Mouse (Mus musculus) lung, embryonic 16.5 days (tissue): ENCODE data around the gene Atp8b3. TPM values are rescaled to one million over a fixed set of nuclear protein-coding genes. Genes with fewer than 3 reads are reported as not detected.

Source experiments
- ATAC-seq: fragments of 200-750 bp; cut with Nextera tagmentation; 2 replicates; pipeline ENCODE4 v1.8.0; 2017; ENCODE audit warnings: low read depth, mild to moderate bottlenecking, moderate library complexity
- H3K27ac ChIP-seq: fragments of 300-500 bp; sonication (generic); 2 replicates; pipeline ENCODE4 v1.5.1; 2014; ENCODE audit warnings: mild to moderate bottlenecking, control low read depth, low read length
- H3K27me3 ChIP-seq: fragments of 300-500 bp; sonication (generic); 2 replicates; pipeline ENCODE4 v1.6.1; 2014; ENCODE audit warnings: low read depth, low read length, mixed read lengths; ENCODE audit not compliant: control insufficient read depth, insufficient read depth
- H3K36me3 ChIP-seq: fragments of 300-500 bp; sonication (generic); 2 replicates; pipeline ENCODE4 v1.6.1; 2014; ENCODE audit warnings: low read length; ENCODE audit not compliant: control insufficient read depth, insufficient read depth
- H3K4me1 ChIP-seq: fragments of 300-500 bp; sonication (generic); replicated peaks from 2 replicates; pipeline ENCODE4 v1.6.1; 2014; ENCODE audit warnings: low read length, mixed read lengths; ENCODE audit not compliant: control insufficient read depth, insufficient read depth
- H3K4me2 ChIP-seq: fragments of 300-500 bp; sonication (generic); 2 replicates; pipeline ENCODE4 v1.6.1; 2014; ENCODE audit warnings: low read depth, low read length, control low read depth
- H3K4me3 ChIP-seq: fragments of 300-500 bp; sonication (generic); 2 replicates; pipeline ENCODE4 v1.5.1; 2014; ENCODE audit warnings: mild to moderate bottlenecking, low read length, control low read depth
- H3K9ac ChIP-seq: fragments of 300-500 bp; sonication (generic); 2 replicates; pipeline ENCODE4 v1.6.1; 2014; ENCODE audit warnings: low read length, control low read depth
- H3K9me3 ChIP-seq: fragments of 300-500 bp; sonication (generic); 2 replicates; pipeline ENCODE4 v1.6.1; 2016; ENCODE audit warnings: low read length; ENCODE audit not compliant: control insufficient read depth
- WGBS: fragments of 180-500 bp; shearing (Covaris S2); extraction: QIAGEN DNeasy Blood & Tissue Kit; methylation state at CpG from one replicate; pipeline ENCODE4 v1.1.7; 2014; 5-methylcytosine and 5-hydroxymethylcytosine counted together
- polyA plus RNA-seq: library from polyadenylated mRNA; unstranded; fragments of >200 nt; fragmentation: Nextera tagmentation; extraction: Ambion mirVana; gene quantifications from 2 replicates; pipeline ENCODE4 v1.2.1, GENCODE M21; 2015

Atp8b3 gene
- polyA plus RNA-seq, 1 experiment from 2014 or later, result 0.09 TPM

DNA sequence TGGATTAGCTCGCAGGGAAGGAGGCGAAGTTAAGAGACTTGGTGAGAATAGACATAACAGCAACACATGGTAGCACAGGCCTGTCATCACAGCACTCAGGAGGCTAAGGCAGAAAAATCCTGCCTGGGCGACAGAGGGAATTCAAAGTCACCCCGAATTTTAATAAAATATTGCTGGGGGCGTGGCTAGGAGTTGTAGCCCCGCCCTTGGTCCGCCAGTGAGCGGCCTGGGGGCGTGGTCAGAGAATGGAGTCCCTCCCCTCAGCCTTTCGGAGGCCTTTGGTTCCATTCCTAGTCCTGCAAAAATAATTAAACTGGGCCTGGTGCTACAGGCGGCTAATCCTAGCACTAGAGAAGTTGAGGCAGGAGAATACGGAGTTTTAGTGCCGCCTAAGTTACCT, 3.2 kb downstream of the Atp8b3 start:
- Histone ChIP-seq H3K36me3 (no peaks in the 10 kb centered on the region), H3K9ac (no peak overlapping the region), H3K9me3 (no peaks in the 10 kb centered on the region), H3K27me3 (peaks cover 15% of the 10 kb centered on the region), H3K4me3 (no peak overlapping the region), H3K4me1 (peaks cover 10% of the 10 kb centered on the region), H3K4me2 (0 out of 2 replicates have a peak overlapping the region, but pooled peaks have one; percentile 23), H3K27ac (no peak overlapping the region)
- ATAC-seq, result no peak
- WGBS, result 12% methylated on average over 13 of the region's 13 CpGs

DNA sequence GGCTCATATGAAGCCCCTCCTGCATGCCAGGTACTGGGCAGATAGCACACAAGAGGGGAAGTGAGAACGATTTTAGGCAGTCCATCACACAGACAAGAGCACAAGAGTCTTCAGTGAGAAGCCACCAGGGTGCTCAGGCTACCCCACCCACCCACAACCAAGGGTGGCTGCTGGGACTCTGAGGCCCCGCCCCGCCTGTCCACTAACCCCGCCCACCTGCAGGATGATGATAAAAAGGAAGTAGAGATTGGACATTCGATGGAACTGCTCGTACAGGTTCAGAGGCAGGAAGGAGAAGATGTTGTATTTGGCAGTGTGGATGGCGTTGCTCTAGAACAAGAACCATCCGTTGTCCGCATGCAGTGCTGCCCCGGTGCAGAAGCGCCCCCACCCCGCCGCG, 3.9 kb downstream of the Atp8b3 start:
- WGBS, result 8% methylated on average over 14 of the region's 14 CpGs
- Histone ChIP-seq H3K4me2 (peak overlapping the region; percentile 23; the same call in 1 of the 2 replicates), H3K4me3 (peak overlapping the region; percentile 13; the same call in 1 of the 2 replicates), H3K27me3 (peaks cover 15% of the 10 kb centered on the region), H3K27ac (no peak overlapping the region), H3K36me3 (no peaks in the 10 kb centered on the region), H3K9me3 (no peaks in the 10 kb centered on the region), H3K4me1 (peaks cover 10% of the 10 kb centered on the region), H3K9ac (no peak overlapping the region)
- no peak for ATAC-seq

DNA sequence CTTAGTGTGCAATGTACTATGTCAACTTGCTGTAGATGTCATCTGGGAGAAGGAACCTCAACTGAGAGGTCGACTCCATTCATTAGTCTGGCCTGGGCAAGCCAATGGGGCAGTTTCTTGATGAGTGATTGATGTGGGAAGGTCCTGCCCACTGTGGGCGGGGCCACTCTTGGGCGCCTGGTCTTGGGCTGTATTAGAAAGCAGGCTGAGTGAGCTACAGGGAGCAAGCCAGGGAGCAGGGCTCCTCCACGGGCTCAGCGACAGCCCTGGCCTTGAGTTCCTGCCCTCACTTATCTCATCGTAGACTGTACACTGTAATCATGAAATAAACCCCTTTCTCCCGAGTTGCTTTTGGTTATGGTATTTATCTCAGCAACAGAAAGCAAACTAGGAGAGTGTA, 5.2 kb downstream of the Atp8b3 start:
- Histone ChIP-seq H3K36me3 (no peaks in the 10 kb centered on the region), H3K4me3 (no peak overlapping the region), H3K9ac (no peak overlapping the region), H3K9me3 (no peaks in the 10 kb centered on the region), H3K27me3 (peaks cover 15% of the 10 kb centered on the region), H3K4me1 (peaks cover 3% of the 10 kb centered on the region), H3K27ac (no peak overlapping the region), H3K4me2 (no peak overlapping the region)
- ATAC-seq, result no peak; the same call in 1 of the 2 replicates
- WGBS, result 14% methylated on average over 7 of the region's 7 CpGs

DNA sequence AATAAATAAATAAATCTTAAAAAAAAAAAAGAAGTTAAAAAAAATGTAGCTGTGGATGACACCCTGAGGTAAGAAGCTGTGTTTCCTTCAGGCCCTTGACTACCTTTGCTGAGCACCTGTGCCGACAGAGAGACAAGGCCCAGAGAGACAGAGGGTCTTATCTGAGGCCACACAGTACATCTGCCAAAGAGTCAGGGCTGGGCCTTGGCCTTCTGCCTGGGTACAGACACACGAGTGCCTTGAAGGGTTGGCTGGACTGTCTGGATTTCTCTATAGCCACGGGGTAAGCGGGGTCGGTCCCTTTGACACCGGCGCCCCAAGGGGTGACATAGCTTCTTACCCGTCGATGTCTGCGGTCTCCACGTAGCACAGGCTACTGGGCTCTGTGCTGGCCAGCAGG, 6.1 kb downstream of the Atp8b3 start:
- ATAC-seq, result no peak
- peaks cover 3% of the 10 kb centered on the region; the same call in 1 of the 2 replicates for H3K4me1 ChIP-seq
- H3K27ac ChIP-seq, result no peak overlapping the region
- peaks cover 12% of the 10 kb centered on the region; the same call in 1 of the 2 replicates for H3K27me3 ChIP-seq
- no peak overlapping the region for H3K9ac ChIP-seq
- no peak overlapping the region for H3K4me3 ChIP-seq
- WGBS, result 75% methylated on average over 11 of the region's 11 CpGs
- H3K36me3 ChIP-seq, result no peaks in the 10 kb centered on the region
- no peaks in the 10 kb centered on the region for H3K9me3 ChIP-seq
- H3K4me2 ChIP-seq, result no peak overlapping the region

DNA sequence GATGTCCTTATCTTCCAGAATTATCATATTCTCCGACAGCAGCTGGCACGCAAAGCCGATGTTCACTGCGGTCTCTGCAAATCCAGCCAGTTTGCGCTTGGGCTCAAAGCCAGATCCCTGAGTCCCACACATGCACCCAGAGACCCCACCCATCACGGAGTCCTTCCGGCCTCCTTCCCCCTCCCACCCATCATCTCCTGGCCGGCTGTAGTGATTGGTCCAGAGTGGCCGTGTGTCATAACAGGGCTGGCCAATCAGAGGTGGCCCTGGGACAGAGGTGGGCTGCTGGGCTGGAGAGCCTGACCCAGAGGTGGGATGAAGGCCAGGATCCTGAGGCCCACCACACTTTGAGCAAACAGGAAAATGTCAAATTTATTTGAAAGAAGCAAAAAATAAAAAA, 12.8 kb downstream of the Atp8b3 start:
- H3K36me3 ChIP-seq, result no peaks in the 10 kb centered on the region
- H3K4me2 ChIP-seq, result no peak overlapping the region
- H3K4me3 ChIP-seq, result no peak overlapping the region
- H3K9ac ChIP-seq, result no peak overlapping the region
- 13% methylated on average over 9 of the region's 9 CpGs for WGBS
- no peaks in the 10 kb centered on the region for H3K9me3 ChIP-seq
- no peaks in the 10 kb centered on the region for H3K27me3 ChIP-seq
- no peaks in the 10 kb centered on the region for H3K4me1 ChIP-seq
- ATAC-seq, result peak; percentile 76
- H3K27ac ChIP-seq, result no peak overlapping the region

DNA sequence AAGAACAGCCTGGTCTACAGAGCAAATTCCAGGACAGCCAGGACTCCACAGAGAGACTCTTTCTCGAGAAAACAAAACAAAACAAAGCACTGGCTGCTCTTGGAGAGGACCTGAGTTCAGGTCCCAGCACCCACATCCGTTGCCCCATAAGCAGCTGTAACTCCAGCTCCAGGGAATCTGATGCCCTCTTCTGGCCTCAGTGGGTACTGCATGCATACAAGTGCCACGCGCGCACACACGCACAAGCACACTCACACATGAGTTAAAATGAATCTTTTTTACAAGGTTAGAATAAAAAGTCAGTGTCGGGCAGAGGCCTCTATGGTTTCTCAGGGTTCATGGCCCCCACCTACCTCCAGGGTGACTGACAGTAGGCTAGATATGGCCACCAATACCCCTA, 15.6 kb downstream of the Atp8b3 start:
- H3K27me3 ChIP-seq, result no peaks in the 10 kb centered on the region
- no peak for ATAC-seq
- 92% methylated on average over 7 of the region's 7 CpGs for WGBS

DNA sequence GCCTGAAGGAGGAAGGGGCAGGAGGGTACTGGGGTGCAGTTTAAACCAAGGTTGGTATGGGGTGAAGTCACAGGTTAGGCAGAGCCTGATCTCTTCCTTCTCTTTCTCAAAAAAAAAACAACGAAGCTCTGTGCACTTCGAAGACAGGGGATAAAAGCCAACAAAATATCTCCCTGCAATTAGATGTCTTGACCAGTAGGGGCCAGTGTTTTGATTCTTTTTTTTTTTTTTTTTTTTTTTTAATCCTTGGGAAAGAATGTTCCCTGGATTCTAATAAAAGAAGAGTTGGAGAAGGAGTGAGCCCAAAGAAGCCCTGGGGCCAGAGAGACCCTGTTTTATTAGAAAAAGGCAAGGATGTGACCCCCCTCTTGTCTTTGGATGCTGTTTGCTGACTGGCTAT, 19.6 kb downstream of the Atp8b3 start:
- no peak for ATAC-seq
- peaks cover 12% of the 10 kb centered on the region for H3K27me3 ChIP-seq
- WGBS, result 72% methylated on average over 2 of the region's 2 CpGs
- H3K9me3 ChIP-seq, result peaks cover 4% of the 10 kb centered on the region; the same call in 1 of the 2 replicates
- no peak overlapping the region for H3K9ac ChIP-seq
- no peak overlapping the region for H3K4me2 ChIP-seq
- H3K27ac ChIP-seq, result no peak overlapping the region
- no peaks in the 10 kb centered on the region for H3K36me3 ChIP-seq
- H3K4me3 ChIP-seq, result no peak overlapping the region
- H3K4me1 ChIP-seq, result no peaks in the 10 kb centered on the region

More for the DNA sequence above, 15.6 kb downstream of the Atp8b3 start:
- H3K27ac ChIP-seq, result no peak overlapping the region
- H3K4me2 ChIP-seq, result no peak overlapping the region
- H3K9me3 ChIP-seq, result peaks cover 4% of the 10 kb centered on the region; the same call in 1 of the 2 replicates
- no peak overlapping the region for H3K9ac ChIP-seq
- no peak overlapping the region for H3K4me3 ChIP-seq
- no peaks in the 10 kb centered on the region for H3K4me1 ChIP-seq
- H3K36me3 ChIP-seq, result no peaks in the 10 kb centered on the region

DNA sequence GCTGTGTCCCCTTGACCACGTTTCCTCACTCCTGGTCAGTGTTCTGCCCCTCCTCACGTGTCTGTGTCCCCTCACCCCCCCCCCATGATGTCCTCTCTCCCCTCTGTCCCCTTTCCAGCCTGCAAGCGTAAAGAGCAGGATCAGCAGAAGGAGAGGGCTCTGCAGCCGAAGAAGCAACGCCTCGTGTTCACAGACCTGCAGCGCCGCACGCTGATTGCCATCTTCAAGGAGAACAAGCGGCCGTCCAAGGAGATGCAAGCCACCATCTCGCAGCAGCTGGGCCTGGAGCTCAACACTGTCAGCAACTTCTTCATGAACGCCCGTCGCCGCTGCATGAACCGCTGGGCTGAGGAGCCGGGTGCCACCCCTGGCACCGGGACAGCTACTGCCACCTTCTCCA, 25.2 kb downstream of the Atp8b3 start:
- Histone ChIP-seq H3K4me3 (no peak overlapping the region), H3K36me3 (no peaks in the 10 kb centered on the region), H3K9me3 (no peaks in the 10 kb centered on the region), H3K4me2 (no peak overlapping the region), H3K4me1 (0 out of 2 replicates have a peak, but pooled peaks cover 2% of the 10 kb centered on the region), H3K27me3 (peaks cover 34% of the 10 kb centered on the region), H3K27ac (no peak overlapping the region), H3K9ac (no peak overlapping the region)
- WGBS, result 11% methylated on average over 19 of the region's 19 CpGs
- no peak for ATAC-seq

DNA sequence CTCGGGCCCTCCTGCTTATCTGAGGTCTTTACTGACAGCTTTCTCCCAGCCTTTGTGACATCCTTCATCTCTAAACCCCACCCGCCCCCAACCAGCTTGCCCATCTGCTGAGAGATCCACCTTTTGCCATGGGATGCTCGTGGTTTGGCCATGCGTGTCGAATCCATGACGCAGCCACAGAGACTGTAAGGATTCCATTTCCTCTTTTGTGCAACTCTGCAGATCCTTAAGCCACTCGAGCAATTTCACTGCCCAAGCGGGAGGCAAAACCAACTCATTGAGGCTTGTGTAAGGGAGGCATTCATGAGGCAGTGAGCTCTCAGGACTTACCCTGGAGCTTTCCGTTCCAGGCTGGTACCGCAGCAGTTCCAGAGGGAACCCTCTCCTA, 28.7 kb downstream of the Atp8b3 start:
- Histone ChIP-seq H3K27ac (no peak overlapping the region), H3K36me3 (no peaks in the 10 kb centered on the region), H3K9ac (no peak overlapping the region), H3K27me3 (peaks cover 50% of the 10 kb centered on the region), H3K9me3 (no peaks in the 10 kb centered on the region), H3K4me1 (0 out of 2 replicates have a peak, but pooled peaks cover 2% of the 10 kb centered on the region), H3K4me3 (no peak overlapping the region), H3K4me2 (no peak overlapping the region)
- 45% methylated on average over 10 of the region's 10 CpGs for WGBS
- ATAC-seq, result no peak
